Mouse (Mus musculus) gastrocnemius, postnatal 36 days (tissue): Measurements from ENCODE around the gene Tenm4. TPM values are rescaled to one million over a fixed set of nuclear protein-coding genes. Genes with fewer than 3 reads are reported as not detected.

Experiments used
- DNase-seq, 2 experiments: peaks; one replicate each; pipeline ENCODE4 v3.0.0; 2022
- intact Hi-C: fragments of 180-260 bp; cut with DNase I; formaldehyde crosslinking; loops from one replicate; pipeline ENCODE4 v1.15.1; 2025
- total RNA-seq, 2 experiments: library from RNA; stranded (reverse); gene quantifications; 2 replicates each; pipeline ENCODE4 v1.2.3; 2021

Gene Tenm4
- total RNA-seq, 2 experiments from 2014 or later: 0.69 to 1.1 TPM

GRCm38 (mm10) chr7:96785808-96786207 lies 614.8 kb downstream of the Tenm4 start:
- no peak for DNase-seq
- intact Hi-C loops: loop anchor here (10.0 kb wide), 1 partner anchor 261 kb away; no protein-coding TSS in a partner anchor

DNA sequence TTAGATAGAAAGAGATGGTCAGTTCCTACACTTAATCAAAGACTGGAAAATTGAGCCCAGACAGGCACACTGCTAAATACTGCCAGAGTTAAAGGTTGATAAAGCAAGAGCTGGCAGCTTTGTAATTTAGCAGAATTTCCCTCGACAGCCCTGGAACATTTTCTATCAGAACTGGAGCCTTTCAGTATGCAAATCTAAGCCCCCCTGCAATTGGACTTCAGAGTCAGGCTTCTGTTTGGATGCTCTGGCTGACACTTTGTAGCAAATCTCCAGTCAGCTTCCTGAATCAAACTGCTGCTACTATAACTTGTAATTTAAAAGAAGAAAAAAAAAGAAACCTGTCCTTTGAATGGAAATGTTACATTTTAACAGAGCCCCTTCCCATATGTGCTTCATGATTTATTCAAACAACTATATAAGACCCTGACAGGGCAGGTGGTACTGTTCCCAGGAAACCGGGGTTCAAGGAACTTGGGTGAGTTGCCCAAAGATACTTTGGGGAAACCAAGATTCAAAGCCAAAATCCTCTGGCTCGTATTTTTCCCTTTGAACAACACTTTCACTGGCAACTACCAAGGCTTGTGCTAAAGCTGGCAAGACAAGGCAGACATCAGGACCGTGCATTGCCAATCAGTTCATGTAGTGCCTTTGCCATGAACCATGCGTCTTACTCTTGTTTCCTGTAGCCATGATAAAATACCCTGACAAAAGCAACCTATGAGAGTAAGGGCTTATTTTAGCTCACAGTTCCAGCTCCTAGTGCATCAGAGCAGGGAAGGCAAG lies 615.4 kb downstream of the Tenm4 start:
- intact Hi-C loops: loop anchor here (10.0 kb wide), 1 partner anchor 262 kb away; no protein-coding TSS in a partner anchor
- DNase-seq: no peak

DNA sequence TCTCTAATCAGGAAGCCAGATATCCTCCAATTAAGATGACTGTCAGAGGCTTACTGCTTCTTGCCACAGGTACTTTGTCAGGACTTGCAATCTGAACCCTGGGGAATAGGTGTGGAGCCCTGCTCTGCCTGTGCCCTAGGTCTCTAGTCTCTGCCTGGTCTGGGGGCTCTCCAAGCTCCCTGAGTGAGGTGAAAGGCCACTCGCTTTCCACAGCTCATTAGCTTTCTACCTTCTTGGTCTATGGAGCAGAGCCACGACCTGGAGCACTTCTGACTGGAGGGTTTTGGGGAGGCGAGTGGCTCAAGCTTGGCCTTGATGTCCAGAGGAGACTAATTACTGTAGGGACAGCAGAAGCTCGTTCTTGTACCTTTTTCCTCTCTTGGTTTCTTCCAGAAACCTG lies 617.1 kb downstream of the Tenm4 start:
- DNase-seq: no peak
- intact Hi-C loops: loop anchor here (10.0 kb wide), 1 partner anchor 263 kb away; no protein-coding TSS in a partner anchor

DNA sequence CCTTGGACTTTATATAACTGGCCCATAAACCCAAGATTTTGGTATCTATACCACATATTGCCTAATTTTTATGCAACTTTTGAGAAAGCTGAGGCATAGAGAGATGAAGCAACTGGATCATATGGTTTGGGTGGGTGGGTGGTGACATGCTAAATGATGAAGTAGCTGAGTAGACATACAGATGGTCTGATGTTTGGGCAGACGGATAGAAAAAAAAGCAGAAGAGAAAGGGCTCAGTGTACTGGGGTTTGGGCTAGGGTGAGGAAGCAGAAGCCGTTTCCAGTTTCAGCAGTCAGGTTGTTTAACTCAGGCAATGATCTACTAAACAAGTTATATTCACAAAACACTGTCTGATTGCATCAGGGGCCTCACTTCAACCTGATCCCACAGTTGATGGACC lies 619.3 kb downstream of the Tenm4 start:
- intact Hi-C loops: loop anchor here (5.0 kb wide), 1 partner anchor 117 kb away; no protein-coding TSS in a partner anchor
- no peak for DNase-seq

DNA sequence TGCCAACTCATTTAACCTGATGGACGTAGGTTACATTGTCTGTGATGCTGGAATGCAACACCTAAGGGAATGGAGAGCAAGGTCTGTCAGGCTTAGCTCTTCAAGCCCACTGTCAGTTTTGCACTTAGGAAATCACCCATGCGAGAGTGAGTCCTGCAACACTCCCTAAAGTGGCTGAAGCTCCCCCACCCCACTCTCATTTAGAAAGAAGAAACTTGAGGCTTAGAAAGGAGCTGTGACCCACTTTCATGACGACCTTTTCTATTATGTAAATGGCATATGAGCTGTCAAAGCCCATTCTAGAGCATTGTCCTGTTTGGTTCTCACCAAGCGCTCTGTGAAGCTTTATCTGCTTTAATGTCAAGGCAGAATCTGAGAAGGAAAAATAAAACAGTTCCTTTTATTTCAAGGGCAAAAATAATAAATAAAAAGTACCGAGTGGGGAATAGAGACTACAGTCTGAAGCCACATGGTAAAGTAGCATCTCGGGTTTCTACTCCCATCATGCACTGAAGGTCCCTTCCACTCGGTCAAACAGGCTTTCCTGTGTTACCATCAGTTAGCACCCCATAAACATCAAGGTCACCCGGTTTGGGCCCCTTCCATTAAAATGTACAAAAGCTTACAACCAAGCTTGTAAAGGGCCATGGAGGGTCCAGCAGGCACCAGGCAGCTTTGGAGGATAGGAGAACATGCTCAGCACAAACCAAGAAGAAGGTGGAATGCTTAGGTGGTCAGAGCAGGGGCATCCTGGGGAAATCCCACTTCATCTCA lies 621.6 kb downstream of the Tenm4 start:
- DNase-seq: no peak
- intact Hi-C loops: loop anchor here (5.0 kb wide), 1 partner anchor 115 kb away; no protein-coding TSS in a partner anchor

- intact Hi-C loops: no loop called here
- DNase-seq: peak in 1 of 2 experiments; percentile 50
These were observed 625.1 kb downstream of the Tenm4 start for GRCm38 (mm10) chr7:96796033-96796741.

- no peak for DNase-seq
- intact Hi-C loops: no loop called here
These were observed 625.9 kb downstream of the Tenm4 start for GRCm38 (mm10) chr7:96796788-96797485.

- no peak for DNase-seq
- intact Hi-C loops: no loop called here
These were observed 626.8 kb downstream of the Tenm4 start for GRCm38 (mm10) chr7:96797716-96798332.

DNA sequence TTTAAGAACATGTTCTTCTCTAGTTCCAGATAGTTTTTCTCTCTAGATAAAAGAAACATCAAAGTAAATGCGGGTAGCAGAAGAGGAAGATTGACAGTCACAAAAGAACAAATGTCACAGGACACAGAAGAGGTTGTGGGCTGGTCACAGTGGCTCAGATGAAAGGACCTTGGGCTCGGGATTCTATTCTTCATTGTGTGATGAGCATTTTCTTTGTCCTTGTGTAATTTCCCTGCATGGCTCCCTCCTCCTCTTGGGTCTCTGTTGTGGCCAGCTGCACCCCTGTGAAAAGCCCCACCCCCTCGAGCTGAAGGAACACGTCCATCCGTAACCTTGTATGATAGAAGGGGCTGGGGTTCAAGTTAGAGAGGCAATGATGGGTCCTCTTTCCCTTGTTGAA lies 628.8 kb downstream of the Tenm4 start:
- no peak for DNase-seq
- intact Hi-C loops: no loop called here

DNA sequence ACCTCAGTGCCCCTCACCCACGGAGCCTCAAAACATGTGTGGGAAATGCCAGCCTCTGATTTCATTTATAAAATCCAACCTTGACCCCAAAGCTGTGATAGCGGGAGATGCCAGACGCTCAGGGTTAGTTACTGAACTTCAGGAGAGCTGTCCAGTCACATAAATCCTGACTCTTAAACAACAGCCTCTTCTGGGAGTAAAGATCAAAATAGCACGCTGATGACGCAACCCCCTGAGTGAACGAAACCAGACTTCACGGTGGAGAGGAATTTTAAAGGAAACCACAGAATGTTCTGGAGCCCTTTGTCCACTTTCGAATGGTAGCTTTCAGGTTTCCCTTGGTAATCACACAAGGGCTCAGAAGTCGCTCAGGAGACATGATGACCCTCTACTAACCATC lies 630.3 kb downstream of the Tenm4 start:
- intact Hi-C loops: no loop called here
- DNase-seq: no peak

- intact Hi-C loops: no loop called here
- DNase-seq: no peak
These were observed 631.2 kb downstream of the Tenm4 start for GRCm38 (mm10) chr7:96802216-96802615.

DNA sequence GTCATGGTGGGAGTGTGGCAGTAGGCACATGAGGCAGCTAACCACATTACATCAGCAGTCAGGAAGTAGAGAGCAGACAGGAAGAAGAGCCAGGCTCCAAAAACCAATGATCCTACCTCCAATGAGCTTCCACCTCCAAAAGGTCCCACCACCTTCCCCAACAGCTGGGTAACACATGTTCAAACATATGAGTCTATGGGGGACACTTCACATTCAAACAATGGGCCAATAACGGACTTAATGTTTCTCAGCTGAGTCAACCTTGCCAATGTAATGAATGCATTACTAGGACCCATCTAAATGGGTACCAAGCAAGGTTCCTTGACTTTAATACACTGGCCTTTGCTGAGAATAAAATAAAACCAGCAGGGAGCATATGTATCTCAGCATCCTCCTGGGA lies 635.5 kb downstream of the Tenm4 start:
- intact Hi-C loops: no loop called here
- no peak for DNase-seq

DNA sequence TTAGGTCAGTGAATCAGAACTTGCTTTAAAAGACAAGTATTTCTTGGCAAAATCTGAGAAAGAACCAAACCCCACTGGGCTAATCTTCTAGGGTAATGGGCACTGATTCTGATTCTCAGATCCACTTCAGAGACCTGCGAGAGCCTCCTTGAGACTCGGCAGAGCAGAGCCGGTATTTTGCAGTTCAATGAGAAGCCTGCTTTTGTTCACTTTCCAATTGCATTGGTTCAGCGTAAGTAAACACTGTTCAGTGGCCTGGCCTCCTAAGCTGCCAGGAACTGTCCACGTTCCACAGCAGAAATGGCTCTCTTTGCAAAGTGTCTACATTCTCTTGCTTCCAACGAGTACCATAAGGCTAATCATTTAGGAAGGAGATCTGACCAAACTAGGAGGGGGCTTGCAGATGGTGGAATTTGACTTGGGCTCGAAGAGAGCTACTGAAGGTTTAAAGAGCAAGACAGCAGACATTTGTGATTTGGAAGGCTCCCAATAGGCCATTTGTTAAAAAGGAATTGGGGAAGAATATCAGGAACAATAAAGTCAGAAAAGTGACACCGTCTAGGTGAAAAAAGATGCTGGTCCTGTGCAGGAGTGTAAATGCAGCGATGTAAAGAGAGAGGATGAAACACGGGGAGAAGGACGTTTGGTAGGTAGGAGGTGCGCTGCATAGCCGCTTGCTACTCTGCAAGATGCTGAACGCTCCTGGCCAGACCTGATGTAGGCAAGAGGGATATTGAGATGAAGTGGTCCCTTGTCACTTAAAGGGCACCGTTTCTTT lies 636.4 kb downstream of the Tenm4 start:
- no peak for DNase-seq
- intact Hi-C loops: no loop called here

DNA sequence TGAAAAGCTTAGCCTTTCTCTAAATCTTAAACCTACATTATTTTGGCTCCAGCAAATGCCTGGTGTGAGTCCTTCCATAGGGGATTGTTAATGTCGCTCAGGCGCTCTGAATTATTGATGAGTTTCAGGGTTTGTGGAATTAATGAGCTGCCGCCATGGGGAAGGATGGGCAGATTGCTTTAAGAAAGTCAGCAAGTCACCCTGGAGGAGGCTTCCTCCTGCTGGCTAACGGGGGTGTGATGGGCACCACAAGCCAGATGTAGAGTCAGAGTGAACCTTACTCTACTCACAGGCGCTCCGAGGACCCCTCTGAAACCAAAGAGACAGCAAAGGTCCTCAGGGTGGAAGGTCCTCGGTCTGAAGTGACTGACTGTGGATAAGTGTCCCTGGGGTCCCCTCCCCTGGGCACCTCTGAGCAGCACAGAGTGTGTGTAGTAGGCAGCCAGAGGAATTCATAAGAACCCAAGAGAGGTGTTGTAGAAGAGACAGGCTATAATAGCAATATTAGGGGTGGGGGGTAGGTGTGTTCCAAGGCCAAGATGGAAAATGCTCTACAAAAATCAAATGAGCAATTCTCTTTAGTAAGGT lies 637.1 kb downstream of the Tenm4 start:
- DNase-seq: no peak
- intact Hi-C loops: no loop called here

DNA sequence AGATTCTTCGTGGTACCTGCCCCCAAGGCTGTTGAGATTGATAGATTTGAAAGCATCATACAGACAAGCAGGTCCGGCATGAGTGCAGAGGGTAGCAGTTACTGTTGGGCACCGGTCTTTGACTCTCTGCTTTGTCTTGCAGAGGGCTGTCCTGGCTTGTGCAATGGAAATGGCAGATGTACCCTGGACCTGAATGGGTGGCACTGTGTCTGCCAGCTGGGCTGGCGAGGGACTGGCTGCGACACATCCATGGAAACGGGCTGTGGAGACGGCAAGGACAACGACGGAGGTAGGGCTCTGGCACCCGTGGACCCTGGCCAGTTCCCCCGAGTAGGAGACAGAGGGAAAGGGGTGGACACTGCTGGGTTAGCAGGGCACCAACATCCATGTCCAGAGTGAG lies 640.6 kb downstream of the Tenm4 start:
- DNase-seq: no peak
- intact Hi-C loops: no loop called here

DNA sequence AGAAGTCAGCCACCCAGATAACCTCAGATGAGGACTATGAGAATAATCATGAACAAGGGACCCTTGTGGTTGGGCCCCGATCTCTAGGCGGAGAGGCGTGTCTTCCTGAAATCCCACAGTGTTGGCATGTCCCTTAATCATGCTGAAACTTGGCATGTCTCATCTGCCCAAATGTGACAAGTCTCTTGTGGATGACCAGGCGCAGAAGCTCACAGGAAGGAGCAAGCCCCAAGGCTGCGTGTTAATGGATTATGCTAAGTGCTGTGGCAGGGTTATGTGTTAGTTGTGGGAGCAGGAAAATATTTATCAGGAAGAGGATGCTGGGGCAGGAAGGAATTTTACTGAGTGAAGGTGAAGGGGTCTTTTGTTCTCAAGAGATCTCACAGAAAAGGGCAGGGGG lies 642.0 kb downstream of the Tenm4 start:
- DNase-seq: no peak
- intact Hi-C loops: no loop called here

GRCm38 (mm10) chr7:96813497-96814400 lies 642.7 kb downstream of the Tenm4 start:
- intact Hi-C loops: no loop called here
- peak; percentile 21 to 27 for DNase-seq

- DNase-seq: no peak
- intact Hi-C loops: no loop called here
These were observed 643.5 kb downstream of the Tenm4 start for GRCm38 (mm10) chr7:96814581-96814980.
